Mouse (Mus musculus) forebrain, postnatal 0 days (tissue): ENCODE data around the gene Tmc2. TPM values are rescaled to one million over a fixed set of nuclear protein-coding genes. Genes with fewer than 3 reads are reported as not detected.

Source experiments
- ATAC-seq: fragments of 200-750 bp; cut with Nextera tagmentation; 2 replicates; pipeline ENCODE4 v1.8.0; 2017; ENCODE audit warnings: mild to moderate bottlenecking, moderate library complexity
- DNase-seq: peaks from one replicate; pipeline ENCODE4 v3.0.0-alpha.2; 2015
- H3K27ac ChIP-seq: fragments of 300-500 bp; sonication (generic); 2 replicates; pipeline ENCODE4 v1.5.1; 2014; ENCODE audit warnings: low read depth, mild to moderate bottlenecking, antibody characterized with exemption, low read length, moderate library complexity, mixed read lengths
- H3K27me3 ChIP-seq: fragments of 300-500 bp; sonication (generic); 2 replicates; pipeline ENCODE4 v1.6.1; 2014; ENCODE audit warnings: mild to moderate bottlenecking, low read length, mixed read lengths; ENCODE audit not compliant: insufficient read depth
- H3K36me3 ChIP-seq: fragments of 300-500 bp; sonication (generic); 2 replicates; pipeline ENCODE4 v1.6.1; 2014; ENCODE audit warnings: mild to moderate bottlenecking, moderate library complexity; ENCODE audit not compliant: insufficient read depth
- H3K4me1 ChIP-seq: fragments of 300-500 bp; sonication (generic); 2 replicates; pipeline ENCODE4 v1.6.1; 2014; ENCODE audit warnings: antibody characterized with exemption; ENCODE audit not compliant: insufficient read depth
- H3K4me2 ChIP-seq: fragments of 300-500 bp; sonication (generic); 2 replicates; pipeline ENCODE4 v1.6.1; 2014; ENCODE audit warnings: low read depth, mild to moderate bottlenecking, moderate library complexity
- H3K4me3 ChIP-seq: fragments of 300-500 bp; sonication (generic); 2 replicates; pipeline ENCODE4 v1.5.1; 2014; ENCODE audit warnings: low read depth, low read length, mixed read lengths
- H3K9ac ChIP-seq: fragments of 300-500 bp; sonication (generic); 2 replicates; pipeline ENCODE4 v1.6.1; 2014; ENCODE audit warnings: mild to moderate bottlenecking
- H3K9me3 ChIP-seq: fragments of 300-500 bp; sonication (generic); 2 replicates; pipeline ENCODE4 v1.6.1; 2016; ENCODE audit warnings: low read length
- CTCF ChIP-seq: sonication (generic); IDR thresholded peaks from 2 replicates; pipeline ENCODE4 v1.5.1; 2016; ENCODE audit warnings: antibody characterized with exemption, control low read depth, low read depth
- WGBS: fragments of 180-500 bp; shearing (Covaris S2); extraction: QIAGEN DNeasy Blood & Tissue Kit; methylation state at CpG from one replicate; pipeline ENCODE4 v1.1.7; 2014; 5-methylcytosine and 5-hydroxymethylcytosine counted together
- polyA plus RNA-seq: library from polyadenylated mRNA; unstranded; fragments of >200 nt; fragmentation: Nextera tagmentation; extraction: Ambion mirVana; gene quantifications from 2 replicates; pipeline ENCODE4 v1.2.1, GENCODE M21; 2015
- total RNA-seq: library from RNA; depleted of rRNA; stranded (reverse); fragments of >200 nt; gene quantifications from 2 replicates; pipeline ENCODE4 v1.2.3, GENCODE M21; 2014

Gene Tmc2
- total and polyA plus RNA-seq, 2 experiments from 2014 or later = not detected

GRCm38 (mm10) chr2:130179507-130180019 is 15.4 kb upstream of the Tmc2 start:
- Histone ChIP-seq H3K27me3 (no peaks in the 10 kb centered on the region), H3K9me3 (no peaks in the 10 kb centered on the region), H3K4me1 (peaks cover 10% of the 10 kb centered on the region), H3K27ac (peak overlapping the region; percentile 96; the same call in 1 of the 2 replicates), H3K36me3 (peaks cover 18% of the 10 kb centered on the region), H3K4me2 (peak overlapping the region; percentile 69), H3K4me3 (peak overlapping the region; percentile 95), H3K9ac (peak overlapping the region; percentile 99)
- WGBS = under 1% methylated on average over 15 of the region's 15 CpGs
- DNase-seq = no peak
- ATAC-seq = peak; percentile 75
- TF ChIP-seq CTCF = no peak

- no peak for ATAC-seq
- Histone ChIP-seq H3K4me2 (no peak overlapping the region), H3K9me3 (no peaks in the 10 kb centered on the region; the same call in 1 of the 2 replicates), H3K9ac (no peak overlapping the region), H3K27me3 (no peaks in the 10 kb centered on the region), H3K36me3 (no peaks in the 10 kb centered on the region), H3K4me3 (no peak overlapping the region), H3K27ac (no peak overlapping the region), H3K4me1 (no peaks in the 10 kb centered on the region)
- TF ChIP-seq CTCF = no peak
- no peak for DNase-seq
- WGBS = 90% methylated on average over 12 of the region's 12 CpGs
Measured at GRCm38 (mm10) chr2:130188391-130188790, 6.6 kb upstream of the Tmc2 start.

GRCm38 (mm10) chr2:130200961-130201360 is 6.0 kb downstream of the Tmc2 start:
- no peak overlapping the region for H3K27ac ChIP-seq
- no peak overlapping the region for H3K4me3 ChIP-seq
- DNase-seq (no peak), ATAC-seq (no peak)
- H3K9ac ChIP-seq = no peak overlapping the region
- no peaks in the 10 kb centered on the region for H3K36me3 ChIP-seq
- no peak for TF ChIP-seq CTCF
- H3K27me3 ChIP-seq = no peaks in the 10 kb centered on the region
- H3K4me1 ChIP-seq = no peaks in the 10 kb centered on the region
- WGBS = 32% methylated on average over 5 of the region's 5 CpGs
- H3K4me2 ChIP-seq = no peak overlapping the region
- no peaks in the 10 kb centered on the region for H3K9me3 ChIP-seq

GRCm38 (mm10) chr2:130207376-130207775 is 12.4 kb downstream of the Tmc2 start:
- H3K4me1 ChIP-seq = no peaks in the 10 kb centered on the region
- ATAC-seq (no peak), DNase-seq (no peak)
- H3K9ac ChIP-seq = no peak overlapping the region
- H3K9me3 ChIP-seq = no peaks in the 10 kb centered on the region
- 75% methylated on average over 2 of the region's 2 CpGs for WGBS
- no peak overlapping the region for H3K27ac ChIP-seq
- no peaks in the 10 kb centered on the region for H3K36me3 ChIP-seq
- TF ChIP-seq CTCF = no peak
- no peak overlapping the region for H3K4me2 ChIP-seq
- no peak overlapping the region for H3K4me3 ChIP-seq
- H3K27me3 ChIP-seq = no peaks in the 10 kb centered on the region

- Histone ChIP-seq H3K36me3 (no peaks in the 10 kb centered on the region), H3K27ac (no peak overlapping the region), H3K4me3 (no peak overlapping the region), H3K4me1 (no peaks in the 10 kb centered on the region), H3K9me3 (no peaks in the 10 kb centered on the region), H3K9ac (no peak overlapping the region), H3K27me3 (no peaks in the 10 kb centered on the region), H3K4me2 (no peak overlapping the region)
- no peak for DNase-seq
- WGBS = 92% methylated on average over 3 of the region's 3 CpGs
- no peak for ATAC-seq
- no peak for TF ChIP-seq CTCF
Measured at GRCm38 (mm10) chr2:130207996-130208395, 13.0 kb downstream of the Tmc2 start.

- Histone ChIP-seq H3K4me3 (no peak overlapping the region), H3K4me1 (no peaks in the 10 kb centered on the region), H3K9me3 (no peaks in the 10 kb centered on the region), H3K9ac (no peak overlapping the region), H3K4me2 (no peak overlapping the region), H3K36me3 (no peaks in the 10 kb centered on the region), H3K27me3 (no peaks in the 10 kb centered on the region), H3K27ac (no peak overlapping the region)
- ATAC-seq = no peak
- TF ChIP-seq CTCF = no peak
- DNase-seq = no peak
- WGBS = 92% methylated on average over 3 of the region's 3 CpGs
Measured at GRCm38 (mm10) chr2:130209636-130210035, 14.6 kb downstream of the Tmc2 start.

- H3K4me1 ChIP-seq = no peaks in the 10 kb centered on the region
- no peak for DNase-seq
- no peaks in the 10 kb centered on the region for H3K9me3 ChIP-seq
- TF ChIP-seq CTCF = no peak
- no peak overlapping the region for H3K27ac ChIP-seq
- no peaks in the 10 kb centered on the region for H3K36me3 ChIP-seq
- H3K4me3 ChIP-seq = no peak overlapping the region
- no peak overlapping the region for H3K9ac ChIP-seq
- H3K27me3 ChIP-seq = no peaks in the 10 kb centered on the region
- no peak for ATAC-seq
- WGBS = 72% methylated on average over 2 of the region's 2 CpGs
- H3K4me2 ChIP-seq = no peak overlapping the region
Measured at GRCm38 (mm10) chr2:130211581-130211980, 16.6 kb downstream of the Tmc2 start.
